Mouse (Mus musculus): Measurements from ENCODE around the gene Clip3.

GRCm38 (mm10) chr7:30327140-30327539 lies 35.6 kb downstream of the Clip3 start:
- TF ChIP-seq POLR2A (IDR thresholded peaks at IDR 0.05; ENCODE audit: control insufficient read depth, low read depth, low read length) (no peak), CTCF (IDR thresholded peaks at IDR 0.05; ENCODE audit: control insufficient read depth, insufficient read depth, insufficient replicate concordance, low read depth, low read length) (no peak)
